Mouse (Mus musculus): ENCODE results near the gene Mfn1. TPM values are rescaled to one million over a fixed set of nuclear protein-coding genes. Genes with fewer than 3 reads are reported as not detected.

The Mfn1 gene
- polyA plus RNA-seq, 1 experiment, result 23.4 TPM

GRCm38 (mm10) chr3:32527181-32527580 lies 2.1 kb upstream of the Mfn1 start:
- no peak for TF ChIP-seq CTCF (IDR thresholded peaks at IDR 0.05; ENCODE audit: control insufficient read depth, insufficient read depth, low read length)
- TF ChIP-seq POLR2A (IDR thresholded peaks at IDR 0.05; ENCODE audit: borderline replicate concordance, control insufficient read depth, low read depth, low read length), result no peak
- 87% methylated on average over 4 of the region's 4 CpGs for WGBS
- no peak overlapping the region for H3K27ac ChIP-seq (ENCODE audit: control insufficient read depth, insufficient read depth, low read depth, low read length, poor library complexity)
- H3K4me3 ChIP-seq (replicated peaks; ENCODE audit: control insufficient read depth, low read depth, low read length), result no peak overlapping the region
- H3K4me1 ChIP-seq (ENCODE audit: control insufficient read depth, insufficient read depth, low read length), result no peaks in the 10 kb centered on the region

GRCm38 (mm10) chr3:32530041-32530440 lies 776 bp downstream of the Mfn1 start:
- 19% methylated on average over 5 of the region's 5 CpGs for WGBS
- no peak overlapping the region for H3K27ac ChIP-seq (ENCODE audit: control insufficient read depth, insufficient read depth, low read depth, low read length, poor library complexity)
- TF ChIP-seq CTCF (IDR thresholded peaks at IDR 0.05; ENCODE audit: control insufficient read depth, insufficient read depth, low read length), result no peak
- no peak for TF ChIP-seq POLR2A (IDR thresholded peaks at IDR 0.05; ENCODE audit: borderline replicate concordance, control insufficient read depth, low read depth, low read length)
- H3K4me3 ChIP-seq (replicated peaks; ENCODE audit: control insufficient read depth, low read depth, low read length), result peak overlapping the region; percentile 93
- no peaks in the 10 kb centered on the region; the same call in 1 of the 2 replicates for H3K4me1 ChIP-seq (ENCODE audit: control insufficient read depth, insufficient read depth, low read length)

- TF ChIP-seq POLR2A (IDR thresholded peaks at IDR 0.05; ENCODE audit: borderline replicate concordance, control insufficient read depth, low read depth, low read length) (no peak), CTCF (IDR thresholded peaks at IDR 0.05; ENCODE audit: control insufficient read depth, insufficient read depth, low read length) (no peak)
- no peak overlapping the region for H3K27ac ChIP-seq (ENCODE audit: control insufficient read depth, insufficient read depth, low read depth, low read length, poor library complexity)
- WGBS, result 32% methylated on average over 1 of the region's 1 CpGs
Observed at GRCm38 (mm10) chr3:32535692-32536091, 6.4 kb downstream of the Mfn1 start.

GRCm38 (mm10) chr3:32537556-32537955 lies 8.3 kb downstream of the Mfn1 start:
- no peak overlapping the region for H3K27ac ChIP-seq (ENCODE audit: control insufficient read depth, insufficient read depth, low read depth, low read length, poor library complexity)
- no peaks in the 10 kb centered on the region; the same call in 1 of the 2 replicates for H3K4me1 ChIP-seq (ENCODE audit: control insufficient read depth, insufficient read depth, low read length)
- WGBS, result 77% methylated on average over 1 of the region's 1 CpGs
- TF ChIP-seq CTCF (IDR thresholded peaks at IDR 0.05; ENCODE audit: control insufficient read depth, insufficient read depth, low read length) (no peak), POLR2A (IDR thresholded peaks at IDR 0.05; ENCODE audit: borderline replicate concordance, control insufficient read depth, low read depth, low read length) (no peak)
- no peak overlapping the region for H3K4me3 ChIP-seq (replicated peaks; ENCODE audit: control insufficient read depth, low read depth, low read length)

More at GRCm38 (mm10) chr3:32535692-32536091, 6.4 kb downstream of the Mfn1 start:
- H3K4me3 ChIP-seq (replicated peaks; ENCODE audit: control insufficient read depth, low read depth, low read length), result no peak overlapping the region
- no peaks in the 10 kb centered on the region; the same call in 1 of the 2 replicates for H3K4me1 ChIP-seq (ENCODE audit: control insufficient read depth, insufficient read depth, low read length)

- H3K27ac ChIP-seq (ENCODE audit: control insufficient read depth, insufficient read depth, low read depth, low read length, poor library complexity), result no peak overlapping the region
- 88% methylated on average over 5 of the region's 5 CpGs for WGBS
- no peak overlapping the region for H3K4me3 ChIP-seq (replicated peaks; ENCODE audit: control insufficient read depth, low read depth, low read length)
Observed at GRCm38 (mm10) chr3:32538091-32538490, 8.8 kb downstream of the Mfn1 start.

GRCm38 (mm10) chr3:32553061-32553460 lies 23.8 kb downstream of the Mfn1 start:
- no peaks in the 10 kb centered on the region for H3K4me1 ChIP-seq (ENCODE audit: control insufficient read depth, insufficient read depth, low read length)
- WGBS, result 93% methylated on average over 1 of the region's 1 CpGs
- no peak overlapping the region for H3K4me3 ChIP-seq (replicated peaks; ENCODE audit: control insufficient read depth, low read depth, low read length)
- TF ChIP-seq CTCF (IDR thresholded peaks at IDR 0.05; ENCODE audit: control insufficient read depth, insufficient read depth, low read length) (0 out of 2 replicates have a peak, but pooled peaks have one; percentile 24), POLR2A (IDR thresholded peaks at IDR 0.05; ENCODE audit: borderline replicate concordance, control insufficient read depth, low read depth, low read length) (no peak)
- no peak overlapping the region for H3K27ac ChIP-seq (ENCODE audit: control insufficient read depth, insufficient read depth, low read depth, low read length, poor library complexity)

More at GRCm38 (mm10) chr3:32538091-32538490, 8.8 kb downstream of the Mfn1 start:
- TF ChIP-seq CTCF (IDR thresholded peaks at IDR 0.05; ENCODE audit: control insufficient read depth, insufficient read depth, low read length), result no peak
- no peak for TF ChIP-seq POLR2A (IDR thresholded peaks at IDR 0.05; ENCODE audit: borderline replicate concordance, control insufficient read depth, low read depth, low read length)
- no peaks in the 10 kb centered on the region; the same call in 1 of the 2 replicates for H3K4me1 ChIP-seq (ENCODE audit: control insufficient read depth, insufficient read depth, low read length)

- TF ChIP-seq POLR2A (IDR thresholded peaks at IDR 0.05; ENCODE audit: borderline replicate concordance, control insufficient read depth, low read depth, low read length) (no peak), CTCF (IDR thresholded peaks at IDR 0.05; ENCODE audit: control insufficient read depth, insufficient read depth, low read length) (no peak)
- 90% methylated on average over 6 of the region's 6 CpGs for WGBS
- Histone ChIP-seq H3K27ac (ENCODE audit: control insufficient read depth, insufficient read depth, low read depth, low read length, poor library complexity) (no peak overlapping the region), H3K4me3 (replicated peaks; ENCODE audit: control insufficient read depth, low read depth, low read length) (no peak overlapping the region), H3K4me1 (ENCODE audit: control insufficient read depth, insufficient read depth, low read length) (no peaks in the 10 kb centered on the region)
Observed at GRCm38 (mm10) chr3:32563401-32563800, 34.1 kb downstream of the Mfn1 start.

- TF ChIP-seq POLR2A (IDR thresholded peaks at IDR 0.05; ENCODE audit: borderline replicate concordance, control insufficient read depth, low read depth, low read length), result no peak
- no peak for TF ChIP-seq CTCF (IDR thresholded peaks at IDR 0.05; ENCODE audit: control insufficient read depth, insufficient read depth, low read length)
- Histone ChIP-seq H3K27ac (ENCODE audit: control insufficient read depth, insufficient read depth, low read depth, low read length, poor library complexity) (no peak overlapping the region), H3K4me3 (replicated peaks; ENCODE audit: control insufficient read depth, low read depth, low read length) (no peak overlapping the region), H3K4me1 (ENCODE audit: control insufficient read depth, insufficient read depth, low read length) (no peaks in the 10 kb centered on the region)
- 87% methylated on average over 2 of the region's 2 CpGs for WGBS
Observed at GRCm38 (mm10) chr3:32573086-32573485, 43.8 kb downstream of the Mfn1 start.

- TF ChIP-seq CTCF (IDR thresholded peaks at IDR 0.05; ENCODE audit: control insufficient read depth, insufficient read depth, low read length) (no peak), POLR2A (IDR thresholded peaks at IDR 0.05; ENCODE audit: borderline replicate concordance, control insufficient read depth, low read depth, low read length) (no peak)
- no peaks in the 10 kb centered on the region for H3K4me1 ChIP-seq (ENCODE audit: control insufficient read depth, insufficient read depth, low read length)
- 86% methylated on average over 9 of the region's 9 CpGs for WGBS
- no peak overlapping the region for H3K27ac ChIP-seq (ENCODE audit: control insufficient read depth, insufficient read depth, low read depth, low read length, poor library complexity)
- H3K4me3 ChIP-seq (replicated peaks; ENCODE audit: control insufficient read depth, low read depth, low read length), result no peak overlapping the region
Observed at GRCm38 (mm10) chr3:32573881-32574280, 44.6 kb downstream of the Mfn1 start.

Measured in bone marrow, adult 2 months (tissue).